Mouse (Mus musculus) heart, adult 2 months (tissue): ENCODE measurements around the gene Bmx. TPM values are rescaled to one million over a fixed set of nuclear protein-coding genes. Genes with fewer than 3 reads are reported as not detected.

ENCODE experiments used
- DNase-seq, 2 experiments: peaks; one replicate each; pipeline ENCODE4 v3.0.0; 2021
- H3K27ac ChIP-seq: fragments of 200-600 bp; 2 replicates; pipeline ENCODE4 v1.8.1; 2022
- H3K27me3 ChIP-seq: fragments of 200-500 bp; 2 replicates; pipeline ENCODE4 v1.6.1; 2012; ENCODE audit warnings: mild to moderate bottlenecking, low read length, inconsistent platforms, mixed read lengths; ENCODE audit not compliant: control insufficient read depth, insufficient read depth
- H3K36me3 ChIP-seq: fragments of 200-500 bp; 2 replicates; pipeline ENCODE4 v1.6.1; 2012; ENCODE audit warnings: low read length, inconsistent platforms; ENCODE audit not compliant: control insufficient read depth, insufficient read depth
- H3K4me1 ChIP-seq: fragments of 200-500 bp; 2 replicates; pipeline ENCODE4 v1.6.1; 2011; ENCODE audit warnings: low read length; ENCODE audit not compliant: control insufficient read depth, insufficient read depth
- H3K4me3 ChIP-seq: fragments of 200-600 bp; 2 replicates; pipeline ENCODE4 v1.8.1; 2022
- H3K79me2 ChIP-seq: fragments of 200-500 bp; replicated peaks from 2 replicates; pipeline ENCODE4 v1.6.1; 2012; ENCODE audit warnings: mild to moderate bottlenecking, inconsistent platforms, low read length, moderate library complexity, mixed read lengths; ENCODE audit not compliant: control insufficient read depth, insufficient read depth
- H3K9ac ChIP-seq: fragments of 200-500 bp; 2 replicates; pipeline ENCODE4 v1.6.1; 2012; ENCODE audit warnings: low read depth, mild to moderate bottlenecking, control low read depth, inconsistent platforms, low read length, mixed read lengths
- CTCF ChIP-seq: fragments of 200-600 bp; IDR thresholded peaks from 2 replicates; pipeline ENCODE4 v1.8.1; 2022; ENCODE audit warnings: antibody characterized with exemption, mild to moderate bottlenecking, moderate library complexity
- EP300 ChIP-seq: fragments of 200-500 bp; IDR thresholded peaks from 2 replicates; pipeline ENCODE4 v1.6.1; 2011; ENCODE audit warnings: low read depth, low read length, control low read depth; ENCODE audit not compliant: insufficient read depth
- POLR2A ChIP-seq: fragments of 200-500 bp; IDR thresholded peaks from 2 replicates; pipeline ENCODE4 v1.6.1; 2011; ENCODE audit warnings: mild to moderate bottlenecking, low read depth, low read length, control low read depth; ENCODE audit not compliant: insufficient read depth
- WGBS: fragments of 180-500 bp; shearing (Covaris S2); methylation state at CpG from one replicate; pipeline ENCODE4 v1.1.7; 2018; 5-methylcytosine and 5-hydroxymethylcytosine counted together
- intact Hi-C: fragments of 180-260 bp; cut with DNase I; formaldehyde crosslinking; loops from one replicate; pipeline ENCODE4 v1.15.1; 2025
- polyA plus RNA-seq: library from polyadenylated mRNA; depleted of rRNA; stranded (reverse); fragments of >200 nt; gene quantifications from 2 replicates; pipeline ENCODE4 v1.2.3, GENCODE M21; 2012
- total RNA-seq, 2 experiments: library from RNA; stranded (reverse); gene quantifications; 2 replicates each; pipeline ENCODE4 v1.2.3; 2021

The Bmx gene
- total and polyA plus RNA-seq, 3 experiments = 1.2 to 2.3 (median 2.0) TPM

- TF ChIP-seq POLR2A (no peak), CTCF (no peak), EP300 (no peak)
- Histone ChIP-seq H3K27me3 (no peaks in the 10 kb centered on the region), H3K27ac (no peak overlapping the region), H3K4me1 (no peaks in the 10 kb centered on the region; the same call in 1 of the 2 replicates), H3K4me3 (no peak overlapping the region), H3K79me2 (no peaks in the 10 kb centered on the region), H3K9ac (no peak overlapping the region), H3K36me3 (no peaks in the 10 kb centered on the region)
- 28% methylated on average over 3 of the region's 3 CpGs for WGBS
- DNase-seq = peak in 1 of 2 experiments; percentile 11
- intact Hi-C loops = no loop called here
These were observed 17.5 kb upstream of the Bmx start for GRCm38 (mm10) chrX:164275536-164275935.

- Histone ChIP-seq H3K79me2 (no peaks in the 10 kb centered on the region), H3K36me3 (no peaks in the 10 kb centered on the region), H3K4me1 (no peaks in the 10 kb centered on the region), H3K27ac (no peak overlapping the region), H3K4me3 (no peak overlapping the region), H3K9ac (no peak overlapping the region), H3K27me3 (no peaks in the 10 kb centered on the region)
- TF ChIP-seq EP300 = no peak
- 83% methylated on average over 3 of the region's 3 CpGs for WGBS
- intact Hi-C loops = no loop called here
- no peak for DNase-seq
These were observed 12.6 kb upstream of the Bmx start for GRCm38 (mm10) chrX:164270603-164271002.

- no peak for TF ChIP-seq POLR2A
- peak; percentile 68 for TF ChIP-seq CTCF
- 10% methylated on average over 20 of the region's 20 CpGs for WGBS
- H3K27ac ChIP-seq = peak within 1 kb of the TSS; percentile 36; the same call in 1 of the 2 replicates
- H3K27me3 ChIP-seq = no peaks in the 10 kb centered on the region
- no peaks in the 10 kb centered on the region for H3K4me1 ChIP-seq
- H3K79me2 ChIP-seq = no peaks in the 10 kb centered on the region
- intact Hi-C loops = no loop called here
- DNase-seq = peak; percentile 66 to 69
- peak within 1 kb of the TSS; percentile 26 for H3K4me3 ChIP-seq
- no peaks in the 10 kb centered on the region for H3K36me3 ChIP-seq
- H3K9ac ChIP-seq = peak within 1 kb of the TSS; percentile 54
These were observed 11.3 kb upstream of the Bmx start, which contains the start of gene Pir for GRCm38 (mm10) chrX:164269285-164269761. Gene Pir (plus strand): TSS chrX:164269371.

- Histone ChIP-seq H3K4me3 (no peak overlapping the region), H3K79me2 (no peaks in the 10 kb centered on the region), H3K9ac (no peak overlapping the region), H3K4me1 (no peaks in the 10 kb centered on the region), H3K36me3 (no peaks in the 10 kb centered on the region), H3K27ac (no peak overlapping the region), H3K27me3 (no peaks in the 10 kb centered on the region)
- intact Hi-C loops = no loop called here
- 64% methylated on average over 1 of the region's 1 CpGs for WGBS
- no peak for DNase-seq
- TF ChIP-seq POLR2A (no peak), CTCF (no peak), EP300 (no peak)
These were observed 6.9 kb upstream of the Bmx start for GRCm38 (mm10) chrX:164264861-164265260.

- intact Hi-C loops = no loop called here
- TF ChIP-seq POLR2A (no peak), EP300 (no peak), CTCF (no peak)
- H3K36me3 ChIP-seq = no peaks in the 10 kb centered on the region
These were observed 4.3 kb upstream of the Bmx start for GRCm38 (mm10) chrX:164262286-164262685.

GRCm38 (mm10) chrX:164258662-164259061 lies 669 bp upstream of the Bmx start:
- no peak for DNase-seq
- 53% methylated on average over 5 of the region's 5 CpGs for WGBS
- H3K9ac ChIP-seq = no peak overlapping the region
- H3K4me1 ChIP-seq = no peaks in the 10 kb centered on the region; the same call in 1 of the 2 replicates
- H3K4me3 ChIP-seq = no peak overlapping the region
- intact Hi-C loops = no loop called here
- no peak overlapping the region for H3K27ac ChIP-seq
- no peaks in the 10 kb centered on the region for H3K36me3 ChIP-seq
- no peaks in the 10 kb centered on the region for H3K27me3 ChIP-seq
- H3K79me2 ChIP-seq = no peaks in the 10 kb centered on the region
- TF ChIP-seq EP300 (no peak), POLR2A (no peak), CTCF (no peak)

More at GRCm38 (mm10) chrX:164262286-164262685, 4.3 kb upstream of the Bmx start:
- no peaks in the 10 kb centered on the region for H3K27me3 ChIP-seq
- DNase-seq = no peak
- WGBS = 73% methylated on average over 2 of the region's 2 CpGs
- H3K27ac ChIP-seq = no peak overlapping the region
- no peaks in the 10 kb centered on the region; the same call in 1 of the 2 replicates for H3K4me1 ChIP-seq
- H3K9ac ChIP-seq = no peak overlapping the region
- H3K4me3 ChIP-seq = no peak overlapping the region
- H3K79me2 ChIP-seq = no peaks in the 10 kb centered on the region
